Mouse (Mus musculus): ENCODE measurements around the gene Heg1. TPM values are rescaled to one million over a fixed set of nuclear protein-coding genes. Genes with fewer than 3 reads are reported as not detected.
A peak's percentile ranks its signal among the peaks of the same experiment; 100 is the strongest.

The Heg1 gene
- polyA plus RNA-seq, 1 experiment from 2014 or later, result 9.4 TPM

DNA sequence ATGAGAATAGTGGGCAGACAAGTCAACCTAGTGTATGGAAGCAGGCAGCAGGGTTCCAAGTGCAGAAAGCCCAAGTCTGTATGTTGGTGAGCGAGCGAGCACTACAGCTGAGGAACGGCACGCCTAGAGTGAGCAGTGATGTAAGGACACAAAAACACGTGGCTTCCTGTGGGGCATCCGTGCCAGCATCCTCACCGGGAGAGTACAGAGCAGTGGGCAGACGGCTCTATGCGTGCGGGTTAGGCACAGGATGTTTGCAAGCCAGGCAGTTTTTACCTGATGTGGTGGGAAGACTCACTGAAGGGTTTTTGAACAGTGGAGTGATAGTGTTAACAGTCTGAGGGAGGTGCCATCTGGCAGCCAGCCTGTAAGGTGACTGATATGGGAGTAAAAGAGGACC lies 23.9 kb downstream of the Heg1 start:
- no peak overlapping the region for H3K9ac ChIP-seq (ENCODE audit: low read depth, low read length)
- peaks cover 16% of the 10 kb centered on the region; the same call in 1 of the 2 replicates for H3K4me1 ChIP-seq (ENCODE audit: control insufficient read depth, insufficient read depth, low read length)
- no peaks in the 10 kb centered on the region for H3K27me3 ChIP-seq (ENCODE audit: control insufficient read depth, insufficient read depth, low read depth, low read length)
- no peak overlapping the region for H3K4me3 ChIP-seq (ENCODE audit: low read depth, low read length)
- ATAC-seq, result no peak
- no peaks in the 10 kb centered on the region for H3K9me3 ChIP-seq (replicated peaks; ENCODE audit: control insufficient read depth, low read length, poor library complexity, severe bottlenecking)
- H3K36me3 ChIP-seq (ENCODE audit: control insufficient read depth, insufficient read depth, low read length), result no peaks in the 10 kb centered on the region
- H3K27ac ChIP-seq (ENCODE audit: low read length), result no peak overlapping the region
- 93% methylated on average over 10 of the region's 10 CpGs for WGBS
- H3K4me2 ChIP-seq (ENCODE audit: low read length), result no peak overlapping the region

DNA sequence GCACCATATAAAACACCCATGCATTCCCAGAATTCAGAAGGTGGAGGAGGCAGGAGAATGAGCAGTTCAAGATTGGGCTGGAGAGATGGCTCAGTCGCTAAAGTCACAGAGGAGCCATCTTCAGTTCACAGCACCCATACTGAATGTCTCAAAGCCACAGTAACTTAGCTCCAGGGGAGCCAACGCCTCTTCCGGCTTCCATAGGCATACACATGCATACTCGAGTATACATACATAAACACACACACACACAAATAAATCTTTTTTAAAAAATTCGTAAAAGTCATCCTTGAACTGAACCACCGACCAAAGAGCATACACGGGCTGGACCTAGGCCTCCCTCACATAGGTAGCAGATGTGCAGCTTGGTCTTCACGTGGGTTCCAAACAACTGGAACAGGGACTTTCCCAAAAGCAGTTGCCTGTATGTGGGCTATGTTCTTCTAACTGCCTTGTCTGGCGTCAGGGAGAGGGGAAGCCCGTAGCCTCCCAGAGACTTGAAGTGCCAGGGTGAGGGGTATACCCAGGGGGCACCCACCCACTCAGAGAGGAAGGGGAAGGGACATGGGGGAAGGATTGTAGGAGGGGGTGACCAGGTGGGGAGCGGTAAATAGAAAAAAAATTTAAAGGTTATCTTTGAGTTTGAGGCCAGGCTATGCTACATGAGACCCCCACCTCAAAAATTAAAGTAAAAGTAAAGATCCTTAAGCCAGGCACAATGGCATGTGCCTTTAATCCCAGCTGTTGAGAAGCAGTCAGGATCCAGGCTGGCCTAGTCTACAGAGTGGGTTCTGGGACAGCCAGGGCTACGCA lies 24.6 kb downstream of the Heg1 start:
- no peak overlapping the region for H3K9ac ChIP-seq (ENCODE audit: low read depth, low read length)
- no peak overlapping the region for H3K4me3 ChIP-seq (ENCODE audit: low read depth, low read length)
- peaks cover 16% of the 10 kb centered on the region; the same call in 1 of the 2 replicates for H3K4me1 ChIP-seq (ENCODE audit: control insufficient read depth, insufficient read depth, low read length)
- no peaks in the 10 kb centered on the region for H3K36me3 ChIP-seq (ENCODE audit: control insufficient read depth, insufficient read depth, low read length)
- WGBS, result 95% methylated on average over 12 of the region's 12 CpGs
- ATAC-seq, result no peak
- no peak overlapping the region for H3K4me2 ChIP-seq (ENCODE audit: low read length)
- no peaks in the 10 kb centered on the region for H3K9me3 ChIP-seq (replicated peaks; ENCODE audit: control insufficient read depth, low read length, poor library complexity, severe bottlenecking)
- no peak overlapping the region for H3K27ac ChIP-seq (ENCODE audit: low read length)
- no peaks in the 10 kb centered on the region for H3K27me3 ChIP-seq (ENCODE audit: control insufficient read depth, insufficient read depth, low read depth, low read length)

DNA sequence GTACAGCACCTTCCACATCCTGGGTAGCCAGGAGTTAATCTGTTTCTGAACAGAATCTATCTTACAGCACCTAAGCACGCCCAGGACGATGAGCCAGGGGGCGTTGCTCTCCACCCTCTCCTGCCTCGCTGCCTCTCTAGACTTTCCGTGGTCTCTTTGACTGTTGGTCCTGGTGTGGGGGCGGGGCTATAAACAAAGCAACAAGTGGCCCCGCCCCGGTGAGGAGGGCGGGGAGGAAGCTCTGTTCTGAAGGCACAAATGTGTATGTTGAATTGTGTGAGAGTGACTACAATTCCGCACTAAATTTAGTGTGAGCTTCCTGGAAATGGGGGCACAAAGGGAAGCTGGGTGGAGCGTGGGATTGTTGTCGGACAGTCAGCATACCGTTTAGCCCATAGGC lies 30.1 kb downstream of the Heg1 start:
- no peak overlapping the region for H3K27ac ChIP-seq (ENCODE audit: low read length)
- H3K4me3 ChIP-seq (ENCODE audit: low read depth, low read length), result peak overlapping the region; percentile 16
- H3K27me3 ChIP-seq (ENCODE audit: control insufficient read depth, insufficient read depth, low read depth, low read length), result no peaks in the 10 kb centered on the region
- no peaks in the 10 kb centered on the region for H3K36me3 ChIP-seq (ENCODE audit: control insufficient read depth, insufficient read depth, low read length)
- WGBS, result 18% methylated on average over 13 of the region's 13 CpGs
- peaks cover 7% of the 10 kb centered on the region; the same call in 1 of the 2 replicates for H3K4me1 ChIP-seq (ENCODE audit: control insufficient read depth, insufficient read depth, low read length)
- peak overlapping the region; percentile 53 for H3K4me2 ChIP-seq (ENCODE audit: low read length)
- no peaks in the 10 kb centered on the region for H3K9me3 ChIP-seq (replicated peaks; ENCODE audit: control insufficient read depth, low read length, poor library complexity, severe bottlenecking)
- no peak overlapping the region; the same call in 1 of the 2 replicates for H3K9ac ChIP-seq (ENCODE audit: low read depth, low read length)
- ATAC-seq, result 0 out of 2 replicates have a peak, but pooled peaks have one; percentile 39

DNA sequence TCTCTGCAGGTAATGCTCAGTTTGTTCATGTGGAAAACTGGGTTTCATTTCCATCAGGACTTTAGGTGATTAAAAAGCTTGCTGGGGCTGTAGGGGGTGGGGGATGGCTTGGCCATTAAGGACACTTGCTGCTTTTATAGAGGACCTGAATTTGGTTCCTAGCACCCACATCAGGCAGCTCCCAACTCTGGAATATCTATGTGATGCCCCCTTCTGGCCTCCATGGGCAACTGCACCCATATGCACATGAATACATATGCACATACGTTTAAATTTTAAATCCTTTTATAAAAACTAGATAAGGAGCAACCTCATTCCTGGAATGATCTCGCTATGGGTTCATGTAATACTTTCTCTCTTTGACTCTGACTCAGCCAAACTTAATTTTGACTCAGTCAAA lies 39.1 kb downstream of the Heg1 start:
- Histone ChIP-seq H3K9me3 (replicated peaks; ENCODE audit: control insufficient read depth, low read length, poor library complexity, severe bottlenecking) (no peaks in the 10 kb centered on the region), H3K27ac (ENCODE audit: low read length) (no peak overlapping the region), H3K36me3 (ENCODE audit: control insufficient read depth, insufficient read depth, low read length) (no peaks in the 10 kb centered on the region), H3K27me3 (ENCODE audit: control insufficient read depth, insufficient read depth, low read depth, low read length) (no peaks in the 10 kb centered on the region), H3K9ac (ENCODE audit: low read depth, low read length) (no peak overlapping the region), H3K4me3 (ENCODE audit: low read depth, low read length) (no peak overlapping the region), H3K4me2 (ENCODE audit: low read length) (no peak overlapping the region), H3K4me1 (ENCODE audit: control insufficient read depth, insufficient read depth, low read length) (no peaks in the 10 kb centered on the region)
- WGBS, result 98% methylated on average over 2 of the region's 2 CpGs
- ATAC-seq, result no peak

DNA sequence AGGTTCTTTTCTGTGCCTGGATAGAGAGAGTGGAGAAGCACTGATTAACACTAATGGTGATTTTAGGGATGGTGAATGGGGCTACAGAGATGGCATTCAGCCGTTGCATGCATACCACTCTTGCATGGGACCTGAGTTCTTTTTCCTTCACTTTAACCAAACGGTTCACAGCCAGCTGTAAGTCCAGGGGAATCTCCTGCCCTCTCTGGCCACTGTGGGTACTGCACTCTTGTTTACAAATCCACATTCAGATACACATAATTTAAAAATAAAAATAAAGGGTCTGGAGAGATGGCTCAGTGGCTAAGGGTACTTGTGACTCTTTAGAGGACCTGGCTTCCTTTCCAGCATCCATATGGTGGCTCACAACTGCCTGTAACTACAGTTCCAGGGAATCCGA lies 39.8 kb downstream of the Heg1 start:
- Histone ChIP-seq H3K4me1 (ENCODE audit: control insufficient read depth, insufficient read depth, low read length) (no peaks in the 10 kb centered on the region), H3K9ac (ENCODE audit: low read depth, low read length) (no peak overlapping the region), H3K4me3 (ENCODE audit: low read depth, low read length) (no peak overlapping the region), H3K36me3 (ENCODE audit: control insufficient read depth, insufficient read depth, low read length) (no peaks in the 10 kb centered on the region), H3K27me3 (ENCODE audit: control insufficient read depth, insufficient read depth, low read depth, low read length) (no peaks in the 10 kb centered on the region), H3K4me2 (ENCODE audit: low read length) (no peak overlapping the region), H3K27ac (ENCODE audit: low read length) (no peak overlapping the region), H3K9me3 (replicated peaks; ENCODE audit: control insufficient read depth, low read length, poor library complexity, severe bottlenecking) (no peaks in the 10 kb centered on the region)
- WGBS, result 95% methylated on average over 3 of the region's 3 CpGs
- no peak for ATAC-seq

DNA sequence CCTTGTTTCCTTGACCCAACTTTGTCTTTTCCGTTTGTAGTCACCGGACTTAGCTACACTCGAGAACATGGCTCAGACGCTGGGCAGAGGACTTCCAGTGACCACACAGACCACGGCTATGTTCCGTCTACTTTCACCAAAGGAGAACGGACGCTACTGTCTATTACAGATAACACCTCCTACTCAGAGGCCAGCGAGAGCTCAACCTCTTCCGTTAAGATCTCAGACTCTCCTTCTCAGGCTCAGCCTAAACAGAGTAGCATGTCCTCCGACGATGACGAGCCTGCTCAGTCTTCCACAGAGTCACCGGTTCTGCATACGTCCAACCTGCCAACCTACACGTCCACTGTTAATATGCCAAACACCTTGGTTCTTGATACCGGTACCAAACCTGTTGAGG lies 42.1 kb downstream of the Heg1 start:
- no peaks in the 10 kb centered on the region for H3K36me3 ChIP-seq (ENCODE audit: control insufficient read depth, insufficient read depth, low read length)
- no peak overlapping the region for H3K9ac ChIP-seq (ENCODE audit: low read depth, low read length)
- H3K27ac ChIP-seq (ENCODE audit: low read length), result no peak overlapping the region
- H3K4me3 ChIP-seq (ENCODE audit: low read depth, low read length), result no peak overlapping the region
- no peaks in the 10 kb centered on the region for H3K9me3 ChIP-seq (replicated peaks; ENCODE audit: control insufficient read depth, low read length, poor library complexity, severe bottlenecking)
- no peak for ATAC-seq
- H3K4me1 ChIP-seq (ENCODE audit: control insufficient read depth, insufficient read depth, low read length), result no peaks in the 10 kb centered on the region
- WGBS, result 96% methylated on average over 17 of the region's 17 CpGs
- no peaks in the 10 kb centered on the region for H3K27me3 ChIP-seq (ENCODE audit: control insufficient read depth, insufficient read depth, low read depth, low read length)
- no peak overlapping the region for H3K4me2 ChIP-seq (ENCODE audit: low read length)

DNA sequence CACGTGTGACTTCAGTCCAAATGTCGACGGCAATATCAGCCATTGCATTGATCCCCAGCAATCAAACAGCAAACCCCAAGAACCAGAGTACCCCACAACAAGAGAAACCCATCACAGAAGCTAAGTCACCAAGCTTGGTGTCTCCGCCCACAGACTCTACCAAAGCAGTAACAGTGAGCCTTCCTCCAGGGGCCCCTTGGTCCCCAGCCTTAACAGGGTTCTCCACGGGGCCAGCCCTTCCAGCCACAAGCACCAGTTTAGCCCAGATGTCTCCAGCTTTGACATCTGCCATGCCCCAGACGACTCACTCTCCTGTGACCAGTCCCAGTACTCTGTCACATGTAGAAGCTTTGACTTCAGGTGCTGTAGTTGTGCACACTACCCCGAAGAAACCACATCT lies 42.7 kb downstream of the Heg1 start:
- Histone ChIP-seq H3K4me3 (ENCODE audit: low read depth, low read length) (no peak overlapping the region), H3K4me2 (ENCODE audit: low read length) (no peak overlapping the region), H3K9ac (ENCODE audit: low read depth, low read length) (no peak overlapping the region), H3K9me3 (replicated peaks; ENCODE audit: control insufficient read depth, low read length, poor library complexity, severe bottlenecking) (no peaks in the 10 kb centered on the region), H3K4me1 (ENCODE audit: control insufficient read depth, insufficient read depth, low read length) (no peaks in the 10 kb centered on the region), H3K27me3 (ENCODE audit: control insufficient read depth, insufficient read depth, low read depth, low read length) (no peaks in the 10 kb centered on the region), H3K27ac (ENCODE audit: low read length) (no peak overlapping the region), H3K36me3 (ENCODE audit: control insufficient read depth, insufficient read depth, low read length) (no peaks in the 10 kb centered on the region)
- ATAC-seq, result no peak
- 91% methylated on average over 7 of the region's 7 CpGs for WGBS

DNA sequence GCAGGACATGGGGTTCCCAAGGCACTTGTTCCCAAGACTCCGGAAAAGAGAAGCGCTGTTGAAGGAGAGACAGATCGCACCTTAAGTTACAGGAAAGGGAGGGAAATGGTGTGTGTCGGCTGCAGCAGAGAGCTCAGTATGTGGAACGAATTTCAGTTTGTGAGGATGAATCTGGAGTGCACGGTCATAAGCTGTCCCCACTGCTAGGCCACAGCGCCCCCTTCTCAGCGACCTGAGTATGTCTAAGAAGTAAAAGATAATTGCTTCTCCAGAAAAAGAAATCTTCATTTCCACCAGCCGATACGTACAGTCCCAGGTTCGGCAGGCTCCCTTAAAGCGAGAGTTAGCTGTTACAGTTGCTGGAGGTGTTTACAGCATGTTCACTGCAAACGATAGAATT lies 44.3 kb downstream of the Heg1 start:
- WGBS, result 53% methylated on average over 13 of the region's 13 CpGs
- no peaks in the 10 kb centered on the region for H3K9me3 ChIP-seq (replicated peaks; ENCODE audit: control insufficient read depth, low read length, poor library complexity, severe bottlenecking)
- 0 out of 2 replicates have a peak, but pooled peaks cover 2% of the 10 kb centered on the region for H3K4me1 ChIP-seq (ENCODE audit: control insufficient read depth, insufficient read depth, low read length)
- H3K36me3 ChIP-seq (ENCODE audit: control insufficient read depth, insufficient read depth, low read length), result no peaks in the 10 kb centered on the region
- H3K4me2 ChIP-seq (ENCODE audit: low read length), result no peak overlapping the region
- H3K9ac ChIP-seq (ENCODE audit: low read depth, low read length), result no peak overlapping the region
- H3K27me3 ChIP-seq (ENCODE audit: control insufficient read depth, insufficient read depth, low read depth, low read length), result no peaks in the 10 kb centered on the region
- ATAC-seq, result no peak; the same call in 1 of the 2 replicates
- H3K27ac ChIP-seq (ENCODE audit: low read length), result no peak overlapping the region
- H3K4me3 ChIP-seq (ENCODE audit: low read depth, low read length), result no peak overlapping the region

DNA sequence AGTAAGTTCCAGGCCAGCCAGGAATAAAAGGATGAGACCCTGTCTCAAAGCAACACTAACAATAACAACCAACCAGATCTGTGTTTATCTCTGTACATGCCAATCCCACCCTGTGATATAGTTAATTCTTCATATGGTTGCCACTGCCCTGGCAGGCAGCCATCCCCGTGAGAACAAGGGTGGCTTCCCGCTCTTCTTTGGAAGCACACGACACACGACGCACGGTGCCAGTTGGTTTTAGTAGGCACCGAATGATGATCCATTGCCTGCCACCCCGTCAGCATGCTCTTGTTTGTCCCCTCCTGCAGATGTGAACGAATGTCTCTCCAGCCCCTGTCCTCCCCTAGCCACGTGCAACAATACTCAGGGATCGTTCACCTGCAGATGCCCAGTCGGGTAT lies 47.1 kb downstream of the Heg1 start:
- H3K4me2 ChIP-seq (ENCODE audit: low read length), result no peak overlapping the region
- no peak overlapping the region for H3K27ac ChIP-seq (ENCODE audit: low read length)
- H3K36me3 ChIP-seq (ENCODE audit: control insufficient read depth, insufficient read depth, low read length), result no peaks in the 10 kb centered on the region
- H3K27me3 ChIP-seq (ENCODE audit: control insufficient read depth, insufficient read depth, low read depth, low read length), result no peaks in the 10 kb centered on the region
- 84% methylated on average over 12 of the region's 12 CpGs for WGBS
- H3K4me3 ChIP-seq (ENCODE audit: low read depth, low read length), result no peak overlapping the region
- peaks cover 9% of the 10 kb centered on the region for H3K4me1 ChIP-seq (ENCODE audit: control insufficient read depth, insufficient read depth, low read length)
- H3K9ac ChIP-seq (ENCODE audit: low read depth, low read length), result no peak overlapping the region
- no peaks in the 10 kb centered on the region for H3K9me3 ChIP-seq (replicated peaks; ENCODE audit: control insufficient read depth, low read length, poor library complexity, severe bottlenecking)
- no peak for ATAC-seq
